Comparison of ENCODE assay signal across 20 mouse cellular contexts in the genomic region with DNA sequence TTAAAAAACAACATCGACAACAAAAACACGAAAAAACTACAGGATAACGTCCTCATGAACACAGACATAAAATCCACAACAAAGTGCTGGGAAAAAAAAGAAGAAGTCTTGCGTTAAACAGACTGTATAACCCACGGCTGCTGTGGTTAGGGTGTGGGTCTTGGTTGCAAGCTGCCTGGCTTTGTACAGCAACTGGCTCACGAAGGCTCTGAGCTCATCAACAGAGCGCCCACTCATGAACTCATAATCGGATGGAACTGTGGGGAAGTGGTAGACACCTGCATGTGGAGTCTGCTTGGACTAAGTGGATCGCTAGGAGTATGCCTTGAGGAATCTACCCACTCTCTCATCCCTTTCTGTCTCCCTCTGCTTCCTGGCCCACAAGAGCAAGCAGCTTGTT. TPM values are rescaled to one million over a fixed set of nuclear protein-coding genes. Genes with fewer than 3 reads are reported as not detected.
DNase-seq lines count a peak whose midpoint lies in the region; ATAC-seq lines count a peak whose summit lies in the region.
"Had no signal": no experiment of that assay in that cellular context is flagged by ENCODE, and none has a peak within 500 bp of the region (broad histone marks: within the 10 kb centered on the region; RNA-seq: fewer than 3 reads in every experiment).

No protein-coding gene starts in this region.

- H3K9me3 ChIP-seq in limb, embryonic 10.5 days (replicated peaks), result no peaks in the 10 kb centered on the region
- H3K9me3 ChIP-seq: embryonic facial prominence, embryonic 10.5 days; G1E; heart, embryonic 13.5 days; neural tube, embryonic 13.5 days had no signal

- 93% methylated on average over 9 of the region's 9 CpGs for WGBS in limb, embryonic 10.5 days

- no peaks in the 10 kb centered on the region for H3K36me3 ChIP-seq in limb, embryonic 10.5 days
- H3K36me3 ChIP-seq: embryonic facial prominence, embryonic 10.5 days; G1E; heart, embryonic 13.5 days; neural tube, embryonic 13.5 days had no signal

- H3K27me3 ChIP-seq in limb, embryonic 10.5 days (ENCODE audit: low read depth, poor library complexity, severe bottlenecking), result no peaks in the 10 kb centered on the region
- H3K27me3 ChIP-seq: heart, embryonic 13.5 days; neural tube, embryonic 13.5 days had no signal

- peak; percentile 54 for DNase-seq in lung, postnatal 36 days
- DNase-seq in lung, postnatal 25 days (ENCODE audit: low spot score), result no peak
- DNase-seq in CD4-positive, CD25-positive, alpha-beta regulatory T cell, adult 2 months (ENCODE audit: low read depth, low spot score), result peak; percentile 64
- peak; percentile 70 for DNase-seq in naive thymus-derived CD4-positive, alpha-beta T cell, adult 2 months (ENCODE audit: low read depth)
- no peak for DNase-seq in retina, postnatal 1 day
- no peak for DNase-seq in kidney, postnatal 25 days
- no peak for DNase-seq in limb, embryonic 10.5 days (ENCODE audit: low spot score)
- DNase-seq: adrenal gland, adult 8-10 months; cerebellum, postnatal 10 days; gastrocnemius, postnatal 36 days; heart, postnatal 4 days; lung, postnatal 14 days had no signal

- ATAC-seq in common myeloid progenitor, adult 5-6 weeks (replicated peaks; ENCODE audit: low read depth, poor library complexity, severe bottlenecking), result peak; percentile 34
- ATAC-seq: intestine, embryonic 16.5 days; midbrain, embryonic 16.5 days had no signal

- no peaks in the 10 kb centered on the region for H3K4me1 ChIP-seq in limb, embryonic 10.5 days
- H3K4me1 ChIP-seq: heart, embryonic 13.5 days; neural tube, embryonic 13.5 days had no signal

- no peak overlapping the region for H3K27ac ChIP-seq in limb, embryonic 10.5 days
- H3K27ac ChIP-seq: embryonic facial prominence, embryonic 10.5 days; heart, embryonic 13.5 days; kidney, postnatal 0 days; neural tube, embryonic 13.5 days had no signal

- H3K4me3 ChIP-seq in limb, embryonic 10.5 days, result no peak overlapping the region
- H3K4me3 ChIP-seq: embryonic facial prominence, embryonic 10.5 days; heart, embryonic 13.5 days; neural tube, embryonic 13.5 days had no signal

RNA-seq across cellular contexts. Expression of a gene that starts 6.1 kb away (rescaled TPM):
- total RNA-seq in common myeloid progenitor, adult 5-6 weeks (2017), result 3.3 TPM in 2 replicates
- polyA plus RNA-seq in limb, embryonic 10.5 days (2016; fragmentation: Nextera tagmentation; extraction: Ambion mirVana), result 0.19 and 0.21 TPM in 2 replicates

RNA-seq across cellular contexts. Expression of a gene that starts 45.2 kb away (rescaled TPM):
- 21.2 and 23.0 TPM in 2 replicates for total RNA-seq in common myeloid progenitor, adult 5-6 weeks (2017)
- 3.1 and 4.2 TPM in 2 replicates for polyA plus RNA-seq in limb, embryonic 10.5 days (2016; fragmentation: Nextera tagmentation; extraction: Ambion mirVana)

Comparison
In these comparisons a context has a peak if more than half of its experiments do, and no peak if none do; other contexts are left out.
1. DNase-seq: peak in lung, postnatal 36 days (single experiment), CD4-positive, CD25-positive, alpha-beta regulatory T cell, adult 2 months (single experiment) and naive thymus-derived CD4-positive, alpha-beta T cell, adult 2 months (single experiment); none in lung, postnatal 25 days (single experiment), retina, postnatal 1 day (single experiment), kidney, postnatal 25 days (0 of 2) and limb, embryonic 10.5 days (single experiment).